In genomic region chr7:16426129-16426729, GRCm38 (mm10) we compare ENCODE assay signal across 8 mouse cellular contexts. TPM values are rescaled to one million over a fixed set of nuclear protein-coding genes. Genes with fewer than 3 reads are reported as not detected.
DNase-seq lines count a peak whose midpoint lies in the region; TF ChIP-seq lines count a peak whose summit lies in the region.

No protein-coding gene starts in this region.

- H3K79me3 ChIP-seq in C2C12 (ENCODE audit: low read depth), result no peaks in the 10 kb centered on the region

- H3K36me3 ChIP-seq in C2C12 (ENCODE audit: control insufficient read depth, insufficient read depth), result peaks cover 70% of the 10 kb centered on the region

- TF ChIP-seq CTCF in C2C12 (IDR thresholded peaks at IDR 0.05; ENCODE audit: control insufficient read depth, insufficient read depth, insufficient read length), result peak; percentile 75
- TF ChIP-seq CTCF in bone marrow, adult 2 months (IDR thresholded peaks at IDR 0.05; ENCODE audit: control insufficient read depth, insufficient read depth, low read length), result peak; percentile 94
- TF ChIP-seq CTCF in olfactory bulb, adult 2 months (IDR thresholded peaks at IDR 0.05; ENCODE audit: insufficient read depth, low read depth, low read length), result peak; percentile 60; the same call in 1 of the 2 replicates

- H3ac ChIP-seq in C2C12 (ENCODE audit: control insufficient read depth, insufficient read length, low read depth), result no peak overlapping the region

- 59% methylated on average over 4 of the region's 4 CpGs for WGBS in bone marrow, adult 2 months
- 58% methylated on average over 4 of the region's 4 CpGs for WGBS in olfactory bulb, adult 2 months

- intact Hi-C loops in heart, postnatal 10 days (cut with DNase I), result loop anchor here (1.0 to 2.0 kb wide), 2 partner anchors 30 to 39 kb away; no protein-coding TSS in a partner anchor

- no peak overlapping the region for H3K27ac ChIP-seq in bone marrow, adult 2 months (ENCODE audit: control insufficient read depth, insufficient read depth, low read depth, low read length, poor library complexity)
- no peak overlapping the region for H3K27ac ChIP-seq in olfactory bulb, adult 2 months (ENCODE audit: insufficient read depth, low read depth, low read length)

- DNase-seq in fibroblast of lung, adult 2 months (ENCODE audit: low read depth), result peak; percentile 46
- DNase-seq in heart, postnatal 10 days, result peak; percentile 88 to 92
- peak; percentile 91 to 95 for DNase-seq in kidney, postnatal 25 days
- peak; percentile 82 to 87 for DNase-seq in lung, adult 18-20 months
- DNase-seq in testis, postnatal 10 days (ENCODE audit: low spot score), result peak; percentile 93

- no peaks in the 10 kb centered on the region for H3K4me1 ChIP-seq in bone marrow, adult 2 months (ENCODE audit: control insufficient read depth, insufficient read depth, low read length)
- H3K4me1 ChIP-seq in olfactory bulb, adult 2 months (ENCODE audit: control insufficient read depth, insufficient read depth, low read length), result no peaks in the 10 kb centered on the region

- H3K79me2 ChIP-seq in C2C12 (ENCODE audit: control insufficient read depth, insufficient read depth), result no peaks in the 10 kb centered on the region

- TF ChIP-seq POLR2A in bone marrow, adult 2 months (IDR thresholded peaks at IDR 0.05; ENCODE audit: borderline replicate concordance, control insufficient read depth, low read depth, low read length), result no peak
- TF ChIP-seq POLR2A in olfactory bulb, adult 2 months (IDR thresholded peaks at IDR 0.05; ENCODE audit: insufficient read depth, low read depth, low read length), result no peak

- no peak overlapping the region for H3K4me3 ChIP-seq in C2C12 (ENCODE audit: insufficient read depth, poor library complexity, severe bottlenecking)
- no peak overlapping the region for H3K4me3 ChIP-seq in bone marrow, adult 2 months (replicated peaks; ENCODE audit: control insufficient read depth, low read depth, low read length)
- no peak overlapping the region for H3K4me3 ChIP-seq in olfactory bulb, adult 2 months (ENCODE audit: insufficient read depth, low read depth, low read length)

- no peaks in the 10 kb centered on the region for H3K27me3 ChIP-seq in C2C12 (ENCODE audit: control insufficient read depth, insufficient read depth, insufficient read length)

TF ChIP-seq in C2C12, 6 proteins besides CTCF, POLR2A, EP300 and RAD21:
- no peak for TF ChIP-seq MYOG (IDR thresholded peaks at IDR 0.05; ENCODE audit: control insufficient read depth, extremely low read depth, insufficient read length)
- no peak for TF ChIP-seq FOSL1 (IDR thresholded peaks at IDR 0.05; ENCODE audit: insufficient read depth, low read length, poor library complexity, severe bottlenecking)
- TF ChIP-seq USF1 (IDR thresholded peaks at IDR 0.05; ENCODE audit: low read depth), result no peak
- no peak for TF ChIP-seq CEBPB (IDR thresholded peaks at IDR 0.05; ENCODE audit: low read depth)
- no peak for TF ChIP-seq MYOD1 (IDR thresholded peaks at IDR 0.05; ENCODE audit: control insufficient read depth, insufficient read length, low read depth)
- TF ChIP-seq MAX (IDR thresholded peaks at IDR 0.05), result no peak

RNA-seq across cellular contexts. Expression of gene Zc3h4, which starts 25.5 kb away (rescaled TPM):
- 29.8 TPM for polyA plus RNA-seq in C2C12 (2012; fragmentation: generic; extraction: Trizol)
- polyA plus RNA-seq in bone marrow, adult 2 months (2011; ENCODE audit: insufficient read depth, insufficient read length, low replicate concordance, missing spikeins), result 56.8 and 95.0 TPM in 2 replicates
- total RNA-seq in heart, postnatal 10 days (2021), result 10 to 100 TPM; 37.8 TPM
- polyA plus RNA-seq in olfactory bulb, adult 2 months (2012; ENCODE audit: insufficient read depth, insufficient read length, low replicate concordance, missing spikeins), result 372 TPM in 1 of 2 replicates, not detected in the other

RNA-seq across cellular contexts. Expression of gene Tmem160, which starts 26.4 kb away (rescaled TPM):
- polyA plus RNA-seq in C2C12 (2012; fragmentation: generic; extraction: Trizol), result 81.7 TPM
- 21.7 and 45.2 TPM in 2 replicates for polyA plus RNA-seq in bone marrow, adult 2 months (2011; ENCODE audit: insufficient read depth, insufficient read length, low replicate concordance, missing spikeins)
- total RNA-seq in heart, postnatal 10 days (2021), result 10 to 100 TPM; 78.0 to 87.1 TPM
- not detected in 2 replicates for polyA plus RNA-seq in olfactory bulb, adult 2 months (2012; ENCODE audit: insufficient read depth, insufficient read length, low replicate concordance, missing spikeins)

RNA-seq across cellular contexts. Expression of gene Sae1, which starts 38.6 kb away (rescaled TPM):
- 218 TPM for polyA plus RNA-seq in C2C12 (2012; fragmentation: generic; extraction: Trizol)
- 66.8 and 78.5 TPM in 2 replicates for polyA plus RNA-seq in bone marrow, adult 2 months (2011; ENCODE audit: insufficient read depth, insufficient read length, low replicate concordance, missing spikeins)
- 10 to 100 TPM; 64.9 to 69.5 TPM for total RNA-seq in heart, postnatal 10 days (2021)
- polyA plus RNA-seq in olfactory bulb, adult 2 months (2012; ENCODE audit: insufficient read depth, insufficient read length, low replicate concordance, missing spikeins), result not detected in 2 replicates

RNA-seq across cellular contexts. Expression of gene Npas1, which starts 51.3 kb away (rescaled TPM):
- polyA plus RNA-seq in C2C12 (2012; fragmentation: generic; extraction: Trizol), result 0.18 TPM
- not detected in 2 replicates for polyA plus RNA-seq in bone marrow, adult 2 months (2011; ENCODE audit: insufficient read depth, insufficient read length, low replicate concordance, missing spikeins)
- not detected for total RNA-seq in heart, postnatal 10 days (2021)
- polyA plus RNA-seq in olfactory bulb, adult 2 months (2012; ENCODE audit: insufficient read depth, insufficient read length, low replicate concordance, missing spikeins), result not detected in 2 replicates

Comparison
In these comparisons a context has a peak if more than half of its experiments do, and no peak if none do; other contexts are left out.
1. RNA of gene Tmem160, which starts 26.4 kb away (polyA plus RNA-seq): 81.7 TPM in C2C12 (single experiment) and 21.7 to 45.2 TPM in bone marrow, adult 2 months; not detected in olfactory bulb, adult 2 months; every median in the first group is over 10 times any median in the second.
2. Peak in every context shown above with its lines, with median percentiles within 50 percentile points of each other: CTCF ChIP-seq and DNase-seq.